Mouse (Mus musculus) yolk sac, embryonic 10.5 days (tissue): ENCODE results near the gene Echs1.
A peak's percentile ranks its signal among the peaks of the same experiment; 100 is the strongest.

ENCODE experiments used
- DNase-seq: peaks from one replicate; pipeline ENCODE4 v3.0.0-alpha.2; 2017; ENCODE audit warnings: low spot score

Gene Echs1

DNA sequence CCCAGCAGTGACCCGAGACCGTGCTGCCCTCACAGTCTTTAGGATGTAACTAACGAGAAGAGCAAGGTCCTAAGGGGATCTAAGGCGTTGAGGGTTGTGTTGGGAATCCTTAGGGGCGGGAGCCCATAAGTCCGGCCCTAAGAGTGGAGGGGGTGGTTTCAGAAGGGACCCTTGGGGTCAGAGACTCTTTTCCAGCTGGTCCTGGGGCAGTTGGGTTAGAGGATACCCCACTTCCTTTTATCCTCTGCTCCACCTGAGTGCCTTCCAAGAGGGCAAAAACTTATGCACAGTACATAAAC lies 54.5 kb downstream of the Echs1 start:
- DNase-seq: no peak

DNA sequence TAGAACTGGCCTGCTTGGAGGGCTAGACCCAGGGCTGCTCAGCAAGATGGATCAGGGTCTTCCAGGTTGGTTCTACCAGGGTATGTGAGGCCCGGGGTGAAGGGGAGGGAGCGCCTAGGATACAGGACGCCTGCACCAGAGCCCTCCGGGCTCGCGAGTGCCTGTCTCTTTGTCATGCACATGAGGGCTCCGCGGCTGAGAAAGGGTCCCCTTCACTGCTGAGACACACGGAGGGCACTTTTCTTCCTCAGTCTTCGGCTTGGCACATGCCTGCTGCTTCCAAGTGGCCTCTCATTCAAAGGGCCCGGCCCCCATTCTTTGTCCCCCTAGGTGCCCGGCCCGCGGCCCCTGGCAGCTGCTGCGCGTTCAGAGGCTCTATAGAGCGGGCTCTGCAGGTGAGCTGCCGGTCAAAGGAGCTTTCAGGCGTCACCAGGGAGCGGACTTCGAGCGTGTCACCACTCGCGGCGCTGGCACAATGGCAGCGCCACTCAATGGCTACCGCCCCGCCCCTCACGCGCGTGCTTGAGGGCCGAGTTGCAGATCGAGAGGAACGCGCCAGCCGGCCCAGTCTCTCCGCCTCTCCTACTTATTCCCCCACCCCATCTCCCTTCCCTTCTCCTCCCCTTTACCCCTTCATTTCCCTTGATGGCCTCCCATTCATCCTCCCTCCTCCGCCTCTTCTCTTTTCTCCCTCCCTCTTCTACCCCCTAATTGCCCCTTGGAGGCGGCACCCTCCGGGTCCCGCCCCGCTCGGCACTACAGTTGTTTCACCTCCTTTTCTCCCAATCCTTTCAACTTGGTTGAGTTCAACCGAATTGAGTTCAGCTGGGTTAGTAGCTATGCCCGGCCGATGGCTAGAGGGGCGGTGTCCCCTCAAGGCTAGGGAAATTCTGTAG lies 55.1 kb downstream of the Echs1 start:
- no peak for DNase-seq

GRCm38 (mm10) chr7:140059601-140060000 lies 56.7 kb downstream of the Echs1 start:
- no peak for DNase-seq

DNA sequence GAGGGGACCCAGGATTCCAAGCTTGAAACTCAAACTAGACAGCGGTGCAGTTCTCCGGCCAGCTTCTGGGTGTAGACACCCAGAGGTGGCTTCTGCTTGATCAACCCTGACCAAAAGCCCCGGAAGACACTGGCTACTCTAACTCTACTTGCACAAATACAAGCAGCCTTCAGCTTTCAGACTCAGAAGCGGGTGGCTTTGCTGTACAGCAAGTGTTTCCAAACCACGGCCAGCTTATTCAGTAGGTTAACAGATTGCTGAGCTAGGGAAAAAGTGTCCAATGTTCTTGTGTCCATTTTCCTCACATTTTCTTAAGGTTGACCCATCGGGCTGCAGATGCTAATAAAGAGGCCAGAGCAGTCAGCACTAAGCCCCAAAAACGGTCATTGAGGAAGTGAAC lies 57.7 kb downstream of the Echs1 start:
- no peak for DNase-seq

DNA sequence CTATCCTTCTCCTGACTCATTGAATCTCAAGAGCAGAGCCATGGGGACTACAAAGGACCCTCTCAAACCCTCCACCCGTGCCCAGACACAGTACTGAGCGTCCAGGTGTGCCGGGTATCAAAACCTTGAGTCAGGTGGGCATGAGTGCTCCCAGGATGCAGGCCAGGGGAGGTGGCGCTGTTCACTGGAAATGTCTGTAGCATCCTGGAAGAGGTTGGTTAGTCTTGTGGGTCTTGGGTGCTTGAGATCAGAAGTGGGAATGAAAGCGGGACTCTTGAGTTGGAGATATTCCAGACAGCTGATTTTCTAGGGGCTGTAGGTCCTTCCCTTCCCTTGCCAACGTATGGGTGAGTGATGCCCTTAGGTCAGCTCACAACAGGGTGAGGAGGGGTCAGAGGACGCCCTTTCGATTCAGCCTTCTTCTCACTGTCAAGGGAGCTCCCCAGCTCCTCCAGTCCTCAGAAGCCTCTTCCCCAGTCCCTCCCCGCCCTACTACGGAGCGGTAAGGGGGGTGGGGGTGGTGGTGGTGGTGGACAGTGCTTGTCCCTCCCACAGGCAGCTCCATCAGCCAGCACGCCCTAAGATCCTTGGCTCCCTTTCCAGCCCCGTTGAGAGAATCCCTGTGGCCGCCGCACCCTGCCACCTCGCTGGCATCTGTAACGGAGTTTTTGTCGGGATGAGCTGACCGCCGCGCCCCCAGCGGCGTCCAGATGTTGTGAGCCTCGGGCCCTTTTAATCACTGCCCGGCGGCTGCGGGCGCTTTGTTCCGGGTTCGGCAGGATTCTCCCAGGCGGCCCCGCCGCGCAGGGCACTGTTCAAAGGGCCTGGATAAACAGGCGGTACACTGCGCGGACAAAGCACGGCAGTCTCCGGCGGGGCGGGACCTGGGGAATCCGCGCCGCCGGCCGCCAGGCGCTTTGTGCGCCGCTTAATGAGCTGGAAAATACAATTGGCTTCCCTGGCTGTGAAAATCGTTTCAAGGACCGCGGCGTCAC lies 58.6 kb downstream of the Echs1 start:
- peak; percentile 35 for DNase-seq
